Mouse (Mus musculus) intestine, embryonic 14.5 days (tissue): ENCODE measurements at regions not wholly inside any gene's neighbourhood (a gene's known extent, or its start where the extent isn't known, plus 50 kb on each side); places are given as distances from the start of the nearest gene placed in this dataset.

Source experiments
- ATAC-seq: fragments of 200-750 bp; cut with Nextera tagmentation; replicated peaks from 2 replicates; pipeline ENCODE4 v1.8.0; 2017; ENCODE audit warnings: low read depth, moderate number of reproducible peaks, moderate TSS enrichment, moderate library complexity; ENCODE audit not compliant: low FRiP score, low TSS enrichment
- DNase-seq: peaks from one replicate; pipeline ENCODE4 v3.0.0-alpha.2; 2018; ENCODE audit warnings: low spot score
- H3K27ac ChIP-seq: fragments of 300-500 bp; sonication (generic); 2 replicates; pipeline ENCODE4 v1.5.1; 2014; ENCODE audit warnings: low read depth, mild to moderate bottlenecking, control low read depth
- H3K27me3 ChIP-seq: fragments of 300-500 bp; sonication (generic); replicated peaks from 2 replicates; pipeline ENCODE4 v1.6.1; 2014; ENCODE audit warnings: low read length, control low read depth; ENCODE audit not compliant: control insufficient read depth, insufficient read depth
- H3K36me3 ChIP-seq: fragments of 300-500 bp; sonication (generic); 2 replicates; pipeline ENCODE4 v1.6.1; 2014; ENCODE audit warnings: low read length, control low read depth; ENCODE audit not compliant: control insufficient read depth, insufficient read depth
- H3K4me1 ChIP-seq: fragments of 300-500 bp; sonication (generic); replicated peaks from 2 replicates; pipeline ENCODE4 v1.6.1; 2014; ENCODE audit warnings: low read length, control low read depth, mixed read lengths; ENCODE audit not compliant: control insufficient read depth, insufficient read depth
- H3K4me2 ChIP-seq: fragments of 300-500 bp; sonication (generic); 2 replicates; pipeline ENCODE4 v1.6.1; 2014; ENCODE audit warnings: low read length
- H3K4me3 ChIP-seq: fragments of 300-500 bp; sonication (generic); 2 replicates; pipeline ENCODE4 v1.5.1; 2014; ENCODE audit warnings: low read depth, low read length, control low read depth, mixed read lengths
- H3K9ac ChIP-seq: fragments of 300-500 bp; sonication (generic); 2 replicates; pipeline ENCODE4 v1.6.1; 2014; ENCODE audit warnings: mild to moderate bottlenecking, low read length
- H3K9me3 ChIP-seq: fragments of 300-500 bp; sonication (generic); 2 replicates; pipeline ENCODE4 v1.6.1; 2016; ENCODE audit warnings: low read length, control low read depth; ENCODE audit not compliant: control insufficient read depth
- WGBS: fragments of 180-500 bp; shearing (Covaris S2); extraction: QIAGEN DNeasy Blood & Tissue Kit; methylation state at CpG from one replicate; pipeline ENCODE4 v1.1.7; 2014; 5-methylcytosine and 5-hydroxymethylcytosine counted together

DNA sequence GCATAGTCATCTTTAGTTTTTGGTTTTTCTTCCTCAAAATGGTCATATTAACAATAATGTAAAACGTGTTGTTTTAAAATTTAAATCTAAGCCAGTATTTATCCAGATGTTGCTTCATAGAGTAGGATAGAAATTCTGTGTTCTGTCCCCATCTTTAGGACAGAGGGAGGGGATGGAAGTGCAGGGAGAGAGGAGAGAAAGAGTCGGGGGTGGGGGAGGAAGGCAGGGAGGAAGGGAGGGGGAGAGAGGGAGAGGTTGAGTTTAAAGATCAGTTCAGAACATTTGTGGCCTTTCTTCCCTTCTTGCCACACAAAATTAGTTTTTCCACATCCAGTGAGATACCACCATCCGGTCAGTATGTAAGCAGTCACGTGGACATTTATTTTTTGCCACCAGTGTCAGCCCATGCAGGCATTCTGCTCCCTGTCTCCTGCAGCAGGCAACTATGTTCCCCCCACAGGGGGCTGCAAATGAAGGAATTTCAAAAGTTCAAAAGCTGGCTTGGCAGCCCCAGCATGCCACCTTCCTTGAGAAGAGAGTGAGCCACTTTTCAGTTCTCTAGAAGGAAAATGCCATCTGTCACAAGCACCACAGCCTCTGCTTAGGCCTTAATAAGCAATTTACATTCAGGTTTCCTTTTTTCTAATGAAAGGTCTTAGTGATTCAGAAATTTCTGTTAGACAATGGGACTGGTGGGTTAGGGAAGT is 137.7 kb upstream of the Trpc4 start:
- DNase-seq (no peak), ATAC-seq (no peak)
- Histone ChIP-seq H3K9me3 (no peaks in the 10 kb centered on the region), H3K36me3 (no peaks in the 10 kb centered on the region), H3K4me1 (no peaks in the 10 kb centered on the region), H3K9ac (no peak overlapping the region), H3K4me3 (no peak overlapping the region), H3K4me2 (no peak overlapping the region), H3K27me3 (no peaks in the 10 kb centered on the region), H3K27ac (no peak overlapping the region)
- 40% methylated on average over 4 of the region's 4 CpGs for WGBS

DNA sequence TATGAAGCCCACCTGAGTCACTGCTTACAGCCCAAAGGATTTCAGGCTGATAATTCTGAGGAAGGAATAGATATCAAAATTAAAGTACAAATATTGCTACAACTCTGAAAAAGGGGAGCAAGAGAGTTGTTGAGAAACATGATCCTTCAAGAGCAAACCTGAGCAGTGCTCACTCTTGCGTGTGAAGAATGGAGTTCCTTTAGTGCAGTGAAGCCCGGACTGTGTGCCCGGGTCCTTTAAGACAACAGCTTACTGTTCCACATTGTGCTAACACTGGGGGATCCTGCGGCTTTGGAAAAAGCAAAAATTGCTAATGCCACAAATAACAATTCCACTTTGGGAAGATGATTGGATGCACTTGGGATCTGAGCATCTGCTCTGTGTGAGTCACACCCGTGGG is 139.0 kb upstream of the Trpc4 start:
- Histone ChIP-seq H3K36me3 (no peaks in the 10 kb centered on the region), H3K27ac (no peak overlapping the region), H3K27me3 (no peaks in the 10 kb centered on the region), H3K9ac (no peak overlapping the region), H3K4me3 (no peak overlapping the region), H3K4me2 (no peak overlapping the region), H3K4me1 (no peaks in the 10 kb centered on the region), H3K9me3 (no peaks in the 10 kb centered on the region)
- DNase-seq, result no peak
- 83% methylated on average over 5 of the region's 5 CpGs for WGBS
- no peak for ATAC-seq

DNA sequence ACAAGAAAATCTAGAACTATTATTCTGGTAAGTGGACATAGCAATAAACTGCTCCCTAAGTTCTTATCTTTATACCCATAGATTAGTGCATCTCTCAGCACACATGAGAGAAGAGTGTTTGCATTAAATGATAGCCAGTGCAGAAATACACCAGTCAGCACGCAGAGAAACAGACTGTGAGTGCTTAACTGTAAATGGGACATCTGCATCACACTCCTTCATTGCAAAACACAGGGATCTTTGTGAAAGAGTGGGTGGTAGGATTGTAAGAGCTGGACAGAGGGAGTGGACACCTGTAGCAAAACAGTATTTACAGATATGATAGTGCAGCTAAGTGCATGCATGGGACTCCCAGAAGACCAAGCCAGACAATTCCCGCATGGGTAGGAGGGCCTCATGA is 144.8 kb upstream of the Trpc4 start:
- H3K27me3 ChIP-seq, result no peaks in the 10 kb centered on the region
- H3K27ac ChIP-seq, result no peak overlapping the region
- H3K4me3 ChIP-seq, result no peak overlapping the region
- 79% methylated on average over 2 of the region's 2 CpGs for WGBS
- no peak overlapping the region for H3K4me2 ChIP-seq
- H3K9ac ChIP-seq, result no peak overlapping the region
- no peaks in the 10 kb centered on the region for H3K36me3 ChIP-seq
- ATAC-seq (no peak), DNase-seq (no peak)
- no peaks in the 10 kb centered on the region for H3K9me3 ChIP-seq
- no peaks in the 10 kb centered on the region for H3K4me1 ChIP-seq

DNA sequence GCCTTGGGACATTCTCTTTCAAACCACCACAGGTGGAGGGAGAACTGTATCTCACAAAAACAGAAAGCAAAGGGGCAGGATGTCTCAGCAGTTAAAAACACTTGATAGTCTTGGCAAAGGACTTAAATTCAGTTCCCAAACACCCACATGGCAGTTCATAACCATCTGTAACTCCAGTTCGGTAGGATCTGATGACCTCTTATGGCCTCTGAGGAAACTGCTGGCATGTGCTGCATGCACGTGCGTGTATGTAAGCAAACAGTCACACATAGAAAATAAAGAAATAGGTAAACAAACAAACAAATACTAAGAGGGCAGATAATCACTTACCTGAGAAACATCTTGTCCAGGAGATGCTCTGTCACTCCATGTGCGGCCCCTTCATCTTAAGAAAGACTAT is 129.4 kb upstream of the Ufm1 start:
- no peak overlapping the region for H3K4me2 ChIP-seq
- no peak overlapping the region for H3K4me3 ChIP-seq
- no peaks in the 10 kb centered on the region for H3K9me3 ChIP-seq
- no peaks in the 10 kb centered on the region for H3K4me1 ChIP-seq
- no peak overlapping the region for H3K27ac ChIP-seq
- DNase-seq (no peak), ATAC-seq (no peak)
- H3K9ac ChIP-seq, result no peak overlapping the region
- no peaks in the 10 kb centered on the region for H3K36me3 ChIP-seq
- WGBS, result 71% methylated on average over 4 of the region's 4 CpGs
- H3K27me3 ChIP-seq, result no peaks in the 10 kb centered on the region

DNA sequence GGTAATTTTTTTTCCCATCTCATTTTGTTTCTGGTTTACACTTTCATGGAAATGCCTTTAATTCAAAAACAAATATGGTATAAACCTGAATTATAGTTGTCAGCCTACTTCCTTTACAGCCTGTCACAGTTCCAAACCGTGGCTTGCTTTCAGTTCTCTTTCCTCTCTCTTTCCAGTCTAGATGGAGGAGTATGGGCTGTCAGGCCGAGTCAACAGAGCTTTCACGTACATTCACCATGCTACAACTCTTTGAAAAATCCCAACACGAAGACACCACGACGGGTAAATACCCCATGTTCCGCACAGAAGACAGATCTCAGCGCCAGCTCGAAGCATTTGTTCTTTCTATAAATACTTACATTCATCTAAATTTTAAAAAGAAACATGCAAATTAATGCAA is 125.2 kb upstream of the Ufm1 start:
- H3K9me3 ChIP-seq, result no peaks in the 10 kb centered on the region
- DNase-seq (no peak), ATAC-seq (no peak)
- 70% methylated on average over 9 of the region's 9 CpGs for WGBS
- H3K4me2 ChIP-seq, result no peak overlapping the region
- H3K4me3 ChIP-seq, result no peak overlapping the region
- H3K27ac ChIP-seq, result no peak overlapping the region
- H3K27me3 ChIP-seq, result no peaks in the 10 kb centered on the region
- H3K36me3 ChIP-seq, result no peaks in the 10 kb centered on the region
- H3K4me1 ChIP-seq, result no peaks in the 10 kb centered on the region
- no peak overlapping the region for H3K9ac ChIP-seq

DNA sequence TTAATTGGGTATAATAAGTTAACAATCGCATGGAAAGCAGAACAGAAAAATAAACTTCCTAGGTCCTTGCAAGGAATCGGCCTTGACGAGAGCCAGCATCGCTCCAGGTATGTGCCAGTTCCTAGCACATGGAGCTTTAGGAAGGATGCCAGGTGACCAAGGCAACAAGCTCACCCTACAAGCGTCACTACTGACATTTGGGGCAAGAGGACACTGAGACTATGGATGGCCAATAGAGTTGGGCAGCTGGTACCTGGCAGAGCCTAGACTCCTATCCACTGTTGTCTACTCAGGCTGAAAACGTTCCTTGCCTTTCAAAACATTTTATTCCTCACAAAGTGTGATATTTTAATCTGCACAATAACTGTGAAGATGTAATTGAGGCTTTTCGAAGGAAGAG is 124.6 kb upstream of the Ufm1 start:
- Histone ChIP-seq H3K4me3 (no peak overlapping the region), H3K9ac (no peak overlapping the region), H3K27ac (no peak overlapping the region), H3K4me2 (no peak overlapping the region), H3K36me3 (no peaks in the 10 kb centered on the region), H3K27me3 (no peaks in the 10 kb centered on the region), H3K9me3 (no peaks in the 10 kb centered on the region), H3K4me1 (no peaks in the 10 kb centered on the region)
- 87% methylated on average over 7 of the region's 7 CpGs for WGBS
- ATAC-seq (no peak), DNase-seq (no peak)

DNA sequence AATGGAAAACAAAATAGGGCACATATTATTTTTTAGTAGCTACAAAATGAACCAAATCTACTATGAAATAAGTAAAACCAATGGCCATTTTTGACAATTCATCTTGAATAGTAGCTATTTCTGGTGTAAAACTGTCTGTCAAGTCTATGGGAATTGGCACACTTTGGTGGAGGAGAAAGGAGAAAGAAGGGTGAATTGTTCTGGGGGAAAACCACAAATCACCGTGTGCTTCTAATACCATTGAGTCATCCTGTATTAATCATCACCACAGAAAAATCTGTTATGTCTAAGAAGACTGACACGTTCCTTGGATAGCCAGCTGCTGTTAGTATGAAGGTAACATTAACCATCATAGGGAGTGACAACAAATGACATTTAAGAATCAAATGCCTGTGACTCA is 123.7 kb upstream of the Ufm1 start:
- Histone ChIP-seq H3K36me3 (no peaks in the 10 kb centered on the region), H3K4me1 (no peaks in the 10 kb centered on the region), H3K4me2 (no peak overlapping the region), H3K9ac (no peak overlapping the region), H3K9me3 (no peaks in the 10 kb centered on the region), H3K4me3 (no peak overlapping the region), H3K27me3 (no peaks in the 10 kb centered on the region), H3K27ac (no peak overlapping the region)
- WGBS, result 88% methylated on average over 2 of the region's 2 CpGs
- ATAC-seq (no peak), DNase-seq (no peak)

DNA sequence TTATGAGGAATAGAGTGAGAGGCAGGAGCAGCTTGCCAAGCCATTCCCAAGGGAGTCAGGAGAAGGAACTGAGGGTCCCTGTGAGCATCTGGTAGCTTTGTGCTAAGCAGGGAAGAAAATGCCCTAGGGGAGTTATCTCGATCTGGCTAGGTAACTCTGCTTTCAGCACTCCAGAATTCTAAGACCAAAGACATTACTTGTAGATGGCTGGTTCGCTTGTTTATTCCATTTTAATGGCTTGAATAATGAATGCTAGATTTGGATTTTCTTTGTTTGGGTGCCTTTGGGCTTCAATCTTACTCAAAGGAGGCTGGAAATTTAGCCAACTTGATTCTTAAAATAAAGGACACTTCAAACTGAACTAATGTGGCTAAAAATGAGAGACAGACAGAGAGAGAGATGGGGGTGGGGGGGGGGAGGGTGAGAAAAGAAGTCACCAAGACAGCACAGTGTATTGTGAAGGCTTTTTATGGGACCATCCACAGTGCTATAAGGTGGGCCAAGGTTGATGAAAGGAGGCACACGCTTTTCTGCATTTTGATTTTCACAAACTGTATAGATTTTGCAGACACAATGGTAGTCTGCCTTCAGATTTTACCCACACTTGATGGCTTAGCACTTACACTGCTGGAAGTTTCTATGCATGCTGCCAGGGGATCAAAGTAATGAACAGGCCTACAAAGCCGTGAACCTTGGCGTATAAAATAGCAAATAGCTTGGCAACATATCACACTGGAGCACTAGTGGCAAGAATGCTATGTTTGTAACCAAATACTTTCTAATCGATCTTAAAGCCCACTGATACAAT is 121.3 kb upstream of the Ufm1 start:
- Histone ChIP-seq H3K36me3 (no peaks in the 10 kb centered on the region), H3K9ac (no peak overlapping the region), H3K4me3 (no peak overlapping the region), H3K9me3 (no peaks in the 10 kb centered on the region), H3K27ac (no peak overlapping the region), H3K4me2 (no peak overlapping the region), H3K4me1 (no peaks in the 10 kb centered on the region), H3K27me3 (no peaks in the 10 kb centered on the region)
- DNase-seq (no peak), ATAC-seq (no peak)
- WGBS, result 86% methylated on average over 6 of the region's 6 CpGs

DNA sequence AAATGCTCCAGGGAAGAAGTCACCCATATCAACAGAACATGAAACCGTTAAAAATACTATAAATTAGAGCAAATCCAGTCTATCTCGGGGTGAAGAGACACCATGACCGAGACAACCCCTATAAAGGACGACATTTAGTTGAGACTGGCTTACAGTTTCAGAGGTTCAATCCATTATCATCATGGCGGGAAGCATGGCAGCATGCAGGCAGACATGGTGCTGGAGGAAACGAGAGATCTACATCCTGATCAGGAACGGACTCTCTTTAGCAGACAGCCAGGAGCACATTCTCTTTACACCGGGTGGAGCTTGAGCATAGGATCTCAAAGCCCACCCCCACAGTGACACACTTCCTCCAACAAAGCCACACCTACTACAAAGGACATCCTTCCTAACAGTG is 118.7 kb upstream of the Ufm1 start:
- Histone ChIP-seq H3K36me3 (no peaks in the 10 kb centered on the region), H3K9me3 (no peaks in the 10 kb centered on the region), H3K27me3 (no peaks in the 10 kb centered on the region), H3K9ac (no peak overlapping the region), H3K27ac (no peak overlapping the region), H3K4me1 (no peaks in the 10 kb centered on the region), H3K4me2 (no peak overlapping the region), H3K4me3 (no peak overlapping the region)
- 92% methylated on average over 8 of the region's 8 CpGs for WGBS
- ATAC-seq (no peak), DNase-seq (no peak)
